Mouse (Mus musculus) stomach, postnatal 0 days (tissue): Measurements from ENCODE around the gene Luc7l3. TPM values are rescaled to one million over a fixed set of nuclear protein-coding genes. Genes with fewer than 3 reads are reported as not detected.

Experiments
- ATAC-seq: fragments of 200-750 bp; cut with Nextera tagmentation; 2 replicates; pipeline ENCODE4 v1.8.0; 2017; ENCODE audit not compliant: low FRiP score, low TSS enrichment
- DNase-seq: peaks from one replicate; pipeline ENCODE4 v3.0.0-alpha.2; 2016; ENCODE audit warnings: low spot score
- H3K27ac ChIP-seq: fragments of 300-500 bp; sonication (generic); replicated peaks from 2 replicates; pipeline ENCODE4 v1.5.1; 2014; ENCODE audit warnings: mild to moderate bottlenecking, control low read depth
- H3K27me3 ChIP-seq: fragments of 300-500 bp; sonication (generic); 2 replicates; pipeline ENCODE4 v1.6.1; 2014; ENCODE audit warnings: low read length; ENCODE audit not compliant: control insufficient read depth, insufficient read depth
- H3K36me3 ChIP-seq: fragments of 300-500 bp; sonication (generic); 2 replicates; pipeline ENCODE4 v1.6.1; 2014; ENCODE audit warnings: low read length, mixed read lengths; ENCODE audit not compliant: control insufficient read depth, insufficient read depth
- H3K4me1 ChIP-seq: fragments of 300-500 bp; sonication (generic); replicated peaks from 2 replicates; pipeline ENCODE4 v1.6.1; 2014; ENCODE audit warnings: antibody characterized with exemption; ENCODE audit not compliant: control insufficient read depth, insufficient read depth
- H3K4me2 ChIP-seq: fragments of 300-500 bp; sonication (generic); replicated peaks from 2 replicates; pipeline ENCODE4 v1.6.1; 2014; ENCODE audit warnings: low read depth, mild to moderate bottlenecking, control low read depth, moderate library complexity
- H3K4me3 ChIP-seq: fragments of 300-500 bp; sonication (generic); 2 replicates; pipeline ENCODE4 v1.5.1; 2014; ENCODE audit warnings: low read depth, low read length, control low read depth
- H3K9ac ChIP-seq: fragments of 300-500 bp; sonication (generic); 2 replicates; pipeline ENCODE4 v1.6.1; 2014; ENCODE audit warnings: mild to moderate bottlenecking, low read length, control low read depth, mixed read lengths
- H3K9me3 ChIP-seq: fragments of 300-500 bp; sonication (generic); 2 replicates; pipeline ENCODE4 v1.6.1; 2016; ENCODE audit warnings: low read length; ENCODE audit not compliant: control insufficient read depth
- CTCF ChIP-seq: IDR thresholded peaks from 2 replicates; pipeline ENCODE4 v1.5.1; 2016; ENCODE audit warnings: antibody characterized with exemption, low read depth, mild to moderate bottlenecking, moderate library complexity
- EP300 ChIP-seq: optimal IDR thresholded peaks from 2 replicates; pipeline ENCODE3; 2016; ENCODE audit warnings: antibody characterized with exemption
- whole genome bisulfite sequencing: fragments of 180-500 bp; shearing (Covaris S2); extraction: QIAGEN DNeasy Blood & Tissue Kit; methylation state at CpG from one replicate; pipeline ENCODE4 v1.1.7; 2014; 5-methylcytosine and 5-hydroxymethylcytosine counted together
- polyA plus RNA-seq: library from polyadenylated mRNA; unstranded; fragments of >200 nt; fragmentation: Nextera tagmentation; extraction: Ambion mirVana; gene quantifications from 2 replicates; pipeline ENCODE4 v1.2.1, GENCODE M21; 2015

Gene Luc7l3
- polyA plus RNA-seq, 1 experiment from 2014 or later: 50.0 TPM

DNA sequence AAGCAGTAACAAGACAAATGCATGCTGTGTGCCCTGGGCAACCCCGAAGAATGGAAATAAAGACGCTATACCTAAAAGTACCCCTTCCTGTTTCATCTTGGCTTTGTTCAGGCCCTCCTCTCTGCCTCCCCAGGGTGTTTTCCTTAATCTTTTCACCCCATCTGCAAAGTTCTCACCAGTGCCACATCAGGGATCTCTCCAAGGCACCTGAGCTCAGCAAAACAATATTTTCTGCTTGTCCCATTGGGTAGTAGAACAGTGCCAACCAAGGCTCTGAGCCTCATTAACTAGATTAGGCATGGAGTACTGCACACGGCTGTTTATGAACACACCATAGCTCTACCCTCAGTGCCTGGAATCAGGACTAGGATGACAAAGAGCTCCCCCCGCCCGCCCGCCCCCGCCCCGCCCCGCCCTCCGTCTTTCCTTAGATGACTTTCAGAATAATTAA is 5.2 kb upstream of the Luc7l3 start:
- DNase-seq (no peak), ATAC-seq (0 out of 2 replicates have a peak, but pooled peaks have one; percentile 27)
- peaks cover 7% of the 10 kb centered on the region; the same call in 1 of the 2 replicates for H3K4me1 ChIP-seq
- H3K27ac ChIP-seq: peak overlapping the region; percentile 99
- no peak overlapping the region for H3K9ac ChIP-seq
- H3K27me3 ChIP-seq: no peaks in the 10 kb centered on the region
- no peaks in the 10 kb centered on the region for H3K9me3 ChIP-seq
- H3K4me2 ChIP-seq: peak overlapping the region; percentile 80
- TF ChIP-seq EP300 (no peak), CTCF (no peak)
- peak overlapping the region; percentile 68 for H3K4me3 ChIP-seq
- H3K36me3 ChIP-seq: no peaks in the 10 kb centered on the region
- WGBS: 5% methylated on average over 10 of the region's 10 CpGs

DNA sequence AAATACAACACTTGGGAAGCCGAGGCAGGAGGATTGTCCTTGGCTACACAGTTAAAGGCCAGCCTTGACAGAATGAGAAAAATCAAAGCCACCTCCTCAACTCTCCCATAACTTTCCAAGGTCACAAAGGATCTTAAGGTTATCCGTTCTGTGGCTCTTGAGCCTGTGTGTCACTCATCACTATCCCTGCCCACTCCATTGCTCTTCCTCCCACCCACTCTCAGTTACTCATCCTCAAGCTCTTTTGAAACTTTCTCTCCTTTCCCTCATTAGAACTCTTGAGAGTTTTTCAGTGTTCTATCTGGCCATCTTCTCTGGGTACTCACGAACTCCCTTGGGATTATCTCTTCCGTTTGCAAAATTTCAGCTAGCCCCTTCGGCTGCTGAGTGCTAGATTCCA is 2.8 kb upstream of the Luc7l3 start:
- no peaks in the 10 kb centered on the region for H3K27me3 ChIP-seq
- H3K9ac ChIP-seq: no peak overlapping the region
- no peak overlapping the region for H3K4me3 ChIP-seq
- DNase-seq: no peak
- no peaks in the 10 kb centered on the region for H3K9me3 ChIP-seq
- WGBS: 93% methylated on average over 5 of the region's 5 CpGs
- no peak for TF ChIP-seq CTCF
- no peak for TF ChIP-seq EP300
- no peaks in the 10 kb centered on the region for H3K36me3 ChIP-seq
- H3K4me2 ChIP-seq: no peak overlapping the region
- H3K4me1 ChIP-seq: peaks cover 7% of the 10 kb centered on the region; the same call in 1 of the 2 replicates
- no peak overlapping the region for H3K27ac ChIP-seq
- ATAC-seq: no peak

DNA sequence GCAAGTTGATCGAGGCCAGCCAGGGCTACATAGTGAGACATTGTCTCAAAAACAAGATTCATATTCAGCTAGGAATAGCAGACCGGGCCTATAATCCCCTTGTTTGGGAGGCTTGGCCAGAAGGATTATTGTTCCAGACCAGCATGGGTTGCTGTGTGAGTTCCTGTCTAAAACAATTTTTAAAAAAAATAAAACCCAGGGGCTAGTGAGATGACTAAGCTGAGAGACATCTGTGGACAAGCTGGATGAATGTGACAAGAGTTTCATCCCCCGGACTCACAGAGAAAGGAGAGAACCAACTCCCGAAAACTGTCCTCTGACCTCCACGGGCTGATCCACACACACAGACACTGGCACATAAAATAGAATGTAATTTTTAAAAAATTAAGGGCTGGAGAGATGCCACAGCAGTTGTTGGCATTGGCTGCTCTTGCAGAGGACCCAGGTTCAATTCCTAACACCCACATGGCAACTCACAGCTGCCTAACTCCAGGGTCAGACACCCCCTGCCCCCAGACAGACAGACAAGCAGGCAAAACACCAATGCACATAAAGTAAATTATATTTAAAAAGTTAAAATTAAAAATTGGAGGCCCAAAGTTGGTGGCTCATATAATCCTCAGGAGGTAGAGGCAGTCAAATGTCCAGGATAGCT is 1.6 kb upstream of the Luc7l3 start:
- H3K9ac ChIP-seq: no peak overlapping the region
- 59% methylated on average over 5 of the region's 5 CpGs for WGBS

DNA sequence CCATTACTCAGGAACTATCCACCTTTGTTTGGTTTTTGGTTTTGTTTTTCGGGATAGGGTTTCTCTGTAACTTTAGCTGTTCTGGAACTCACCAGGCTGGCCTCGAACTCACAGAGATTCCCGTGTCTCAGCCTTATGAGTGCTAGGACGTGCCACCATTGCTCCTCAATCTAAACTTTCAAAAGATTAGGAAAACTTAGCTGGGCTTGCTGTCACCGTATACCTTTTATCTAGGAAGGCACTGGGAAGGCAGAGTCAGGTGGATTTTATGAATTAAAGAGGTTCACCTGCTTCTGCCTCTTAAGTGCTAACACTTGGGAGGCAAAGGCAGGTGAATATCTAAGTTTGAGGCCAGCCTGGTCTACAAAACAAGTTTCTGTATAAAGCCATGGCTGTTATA is 848 bp upstream of the Luc7l3 start:
- H3K9ac ChIP-seq: peak overlapping the region; percentile 98
- 33% methylated on average over 5 of the region's 5 CpGs for WGBS
- no peaks in the 10 kb centered on the region for H3K27me3 ChIP-seq

More for the DNA sequence above, 1.6 kb upstream of the Luc7l3 start:
- ATAC-seq (no peak), DNase-seq (no peak)
- Histone ChIP-seq H3K27ac (peak overlapping the region; percentile 98), H3K4me1 (peaks cover 7% of the 10 kb centered on the region; the same call in 1 of the 2 replicates), H3K9me3 (no peaks in the 10 kb centered on the region), H3K4me3 (no peak overlapping the region), H3K4me2 (no peak overlapping the region), H3K27me3 (no peaks in the 10 kb centered on the region), H3K36me3 (no peaks in the 10 kb centered on the region)
- no peak for TF ChIP-seq EP300
- no peak for TF ChIP-seq CTCF

DNA sequence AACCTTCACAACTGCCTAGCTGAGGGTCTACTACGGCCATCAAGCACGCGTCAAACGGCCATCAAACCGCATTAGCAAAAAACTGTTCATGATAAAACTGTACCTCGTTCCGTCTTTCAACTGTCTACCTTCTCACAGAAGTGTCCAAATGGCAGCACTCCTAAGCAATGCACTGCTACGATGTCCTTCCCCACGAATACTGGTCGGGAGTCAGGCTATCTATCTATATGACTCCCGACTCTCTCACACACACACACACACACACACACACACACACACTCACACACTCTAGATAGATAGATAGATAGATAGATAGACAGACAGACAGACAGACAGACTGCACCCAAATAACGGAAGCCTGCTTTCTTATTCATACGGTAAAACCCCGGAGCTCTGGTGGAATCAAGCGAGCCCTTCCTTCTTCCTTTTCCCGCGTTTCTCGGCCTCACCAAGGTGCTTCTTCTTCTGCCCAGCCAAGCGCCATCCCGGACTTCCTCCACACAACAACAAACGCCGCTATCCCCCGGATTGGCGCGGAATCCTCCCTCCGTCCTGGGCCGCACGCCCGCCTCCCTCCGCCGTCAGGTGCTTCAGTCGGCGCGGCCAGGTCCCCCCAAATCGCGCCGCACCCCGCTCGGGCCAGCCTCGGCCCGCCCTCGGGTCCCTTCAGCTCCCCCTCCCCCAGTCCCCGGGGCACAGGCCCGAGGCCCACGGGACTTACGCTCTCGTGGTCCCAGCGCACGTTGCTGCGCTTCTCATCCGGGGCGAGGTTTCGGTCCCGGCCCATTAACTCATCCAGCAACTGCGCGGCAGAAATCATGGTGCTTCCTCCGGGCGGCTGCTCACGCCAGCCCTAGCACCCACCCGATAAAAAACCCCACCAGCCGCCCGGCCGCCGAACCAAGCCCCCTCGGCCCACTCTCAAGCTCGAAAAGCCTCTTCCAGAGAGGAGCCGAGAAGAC is 538 bp downstream of the Luc7l3 start:
- peaks cover 4% of the 10 kb centered on the region for H3K4me1 ChIP-seq
- TF ChIP-seq EP300: peak; percentile 86
- TF ChIP-seq CTCF: no peak
- peak overlapping the region; percentile 77 for H3K4me2 ChIP-seq
- peak overlapping the region; percentile 99 for H3K4me3 ChIP-seq
- H3K9ac ChIP-seq: peak overlapping the region; percentile 98
- DNase-seq: peak; percentile 73
- peak; percentile 73 for ATAC-seq
- H3K9me3 ChIP-seq: no peaks in the 10 kb centered on the region
- H3K36me3 ChIP-seq: no peaks in the 10 kb centered on the region
- H3K27ac ChIP-seq: peak overlapping the region; percentile 98
- under 1% methylated on average over 65 of the region's 67 CpGs for WGBS
- no peaks in the 10 kb centered on the region for H3K27me3 ChIP-seq

More for the DNA sequence above, 848 bp upstream of the Luc7l3 start:
- H3K4me1 ChIP-seq: peaks cover 7% of the 10 kb centered on the region; the same call in 1 of the 2 replicates
- H3K27ac ChIP-seq: peak overlapping the region; percentile 98
- peak overlapping the region; percentile 77 for H3K4me2 ChIP-seq
- ATAC-seq (no peak), DNase-seq (no peak)
- H3K4me3 ChIP-seq: peak overlapping the region; percentile 99
- no peak for TF ChIP-seq CTCF
- no peak for TF ChIP-seq EP300
- H3K9me3 ChIP-seq: no peaks in the 10 kb centered on the region
- H3K36me3 ChIP-seq: no peaks in the 10 kb centered on the region
